Mouse (Mus musculus) MEL-GATA-1-ER (cell line): Measurements from ENCODE around the gene Ppp1r9b.

Experiments
- DNase-seq: peaks from one replicate; pipeline ENCODE4 v3.0.0-alpha.2; 2012; ENCODE audit warnings: low read depth; ENCODE audit errors: extremely low read depth

Gene Ppp1r9b

DNA sequence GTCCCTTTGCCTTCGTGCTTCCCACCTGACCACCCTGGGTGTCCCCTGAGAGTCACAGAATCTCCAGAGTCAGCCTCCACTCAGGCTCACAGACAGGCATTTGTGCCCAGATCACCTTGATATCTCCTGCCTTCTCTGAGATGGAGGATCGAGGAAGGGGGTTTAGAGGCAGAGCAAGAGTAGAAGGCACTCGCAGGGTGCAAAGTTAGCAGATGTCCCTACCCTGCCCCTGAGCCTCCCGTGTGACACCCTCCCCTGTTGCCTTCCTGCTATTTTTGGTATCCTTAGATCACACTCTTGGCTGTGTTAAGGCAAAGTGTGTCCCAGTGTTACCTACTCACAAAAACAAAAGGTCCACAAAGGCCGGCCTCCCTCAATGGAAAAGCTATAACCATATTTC lies 14.6 kb upstream of the Ppp1r9b start, which contains the start of gene Sgca:
Gene Sgca, minus strand, starts transcription at position 129 of the 400 bp plus-strand sequence.
- no peak for DNase-seq

DNA sequence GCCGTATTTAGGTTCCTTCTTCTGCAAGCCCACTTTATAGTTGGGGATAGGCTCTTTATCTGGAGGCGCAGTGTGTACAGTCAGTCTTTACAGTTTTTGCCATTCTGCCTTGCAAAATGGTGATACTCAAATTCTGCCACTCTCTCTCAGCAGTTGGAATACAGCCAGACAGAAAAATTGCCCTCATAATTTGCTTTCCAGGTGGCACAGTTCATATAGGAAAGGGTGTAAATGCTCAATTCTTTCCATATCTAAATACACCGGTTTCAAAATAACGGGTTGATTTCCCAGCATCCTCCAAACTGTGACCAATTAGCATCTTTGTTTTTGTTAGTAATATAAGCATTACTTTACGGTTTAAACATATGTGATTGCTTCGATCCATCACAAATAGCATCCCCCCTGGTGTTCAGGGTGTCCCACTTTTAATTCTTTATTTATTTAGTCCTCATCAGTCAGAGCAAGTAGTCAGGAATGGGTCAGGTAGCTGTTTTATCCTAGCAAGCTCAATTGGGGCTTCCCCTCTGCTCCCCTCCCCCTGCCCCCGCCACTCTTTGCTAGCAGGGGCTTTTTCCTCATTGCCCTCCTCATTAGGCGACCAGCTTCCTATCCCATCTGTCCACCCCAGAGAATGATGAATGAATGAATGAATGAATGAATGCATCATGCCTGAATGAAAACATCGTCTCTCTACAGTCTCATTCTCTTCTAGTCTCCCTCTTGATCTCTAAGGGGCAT lies 12.5 kb upstream of the Ppp1r9b start:
- no peak for DNase-seq

DNA sequence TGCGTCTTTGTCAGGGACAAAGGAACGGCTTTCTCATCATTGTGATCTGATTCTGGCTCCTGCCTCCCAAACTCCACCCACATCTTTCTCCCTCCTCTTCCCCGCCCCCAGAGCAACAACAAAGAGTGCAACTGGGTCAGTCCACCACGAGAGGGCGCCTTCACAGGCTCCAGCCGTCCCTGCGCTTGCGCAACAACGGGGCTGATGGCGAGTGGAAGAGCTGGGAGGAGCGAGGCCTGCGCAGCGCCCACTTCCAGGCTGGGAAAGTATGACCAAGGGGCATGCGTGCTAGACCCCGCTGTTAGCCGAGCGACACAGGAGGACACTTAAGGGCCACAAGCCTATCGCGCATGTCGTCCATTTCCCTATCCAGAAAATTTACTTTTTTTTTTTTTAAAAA lies 11.9 kb upstream of the Ppp1r9b start:
- DNase-seq, result peak; percentile 80

DNA sequence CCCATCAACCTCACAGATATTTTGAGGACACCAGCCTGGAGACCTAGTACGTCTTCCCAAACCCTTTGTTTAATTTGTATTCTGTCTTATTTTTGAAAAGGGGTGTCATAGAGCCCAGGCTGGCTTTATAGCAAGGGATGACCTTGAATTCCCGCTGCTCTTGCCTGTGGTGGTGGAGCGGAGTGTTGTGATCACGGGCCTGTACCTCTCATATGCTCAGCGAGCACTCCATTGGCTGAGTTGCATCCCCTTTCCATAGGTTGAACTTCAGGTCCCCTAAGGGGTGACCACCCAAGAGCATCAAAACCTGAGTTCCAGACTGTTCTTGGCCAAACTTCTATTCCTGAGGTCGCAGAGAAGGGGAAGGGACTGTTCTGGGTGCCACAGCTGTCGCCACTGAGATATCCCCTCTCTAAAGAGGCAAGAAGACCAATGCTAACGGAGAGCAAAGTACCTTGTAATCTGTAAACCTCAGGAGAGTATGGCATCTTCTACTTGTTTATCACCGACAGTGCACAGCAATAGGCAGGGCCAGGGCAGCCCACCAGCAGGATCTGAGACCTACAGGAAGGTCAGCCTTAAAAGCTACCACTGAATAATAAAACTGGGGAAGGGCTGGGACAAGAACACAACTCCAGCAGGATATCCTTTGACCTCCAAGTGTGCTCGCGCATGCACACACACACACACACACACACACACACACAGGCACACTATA lies 11.2 kb upstream of the Ppp1r9b start:
- no peak for DNase-seq

DNA sequence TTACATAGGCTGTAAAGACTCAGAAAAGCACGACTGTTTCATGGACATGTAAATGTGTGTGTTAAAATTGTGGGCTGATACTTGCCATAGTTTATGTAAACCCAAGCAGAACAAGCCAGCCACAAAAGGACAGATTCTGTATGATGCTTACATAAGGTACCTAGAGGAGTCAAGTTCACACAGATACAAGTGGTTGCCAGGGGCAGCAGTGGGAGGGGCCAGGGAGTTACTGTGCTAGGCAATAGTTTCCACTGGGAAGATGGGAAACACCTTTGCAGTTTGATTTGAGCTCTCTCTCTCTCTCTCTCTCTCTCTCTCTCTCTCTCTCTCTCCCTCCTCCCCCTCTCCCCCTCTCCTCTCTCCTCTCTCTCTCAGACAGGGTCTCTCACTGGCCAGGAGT lies 5.7 kb upstream of the Ppp1r9b start:
- DNase-seq, result no peak

DNA sequence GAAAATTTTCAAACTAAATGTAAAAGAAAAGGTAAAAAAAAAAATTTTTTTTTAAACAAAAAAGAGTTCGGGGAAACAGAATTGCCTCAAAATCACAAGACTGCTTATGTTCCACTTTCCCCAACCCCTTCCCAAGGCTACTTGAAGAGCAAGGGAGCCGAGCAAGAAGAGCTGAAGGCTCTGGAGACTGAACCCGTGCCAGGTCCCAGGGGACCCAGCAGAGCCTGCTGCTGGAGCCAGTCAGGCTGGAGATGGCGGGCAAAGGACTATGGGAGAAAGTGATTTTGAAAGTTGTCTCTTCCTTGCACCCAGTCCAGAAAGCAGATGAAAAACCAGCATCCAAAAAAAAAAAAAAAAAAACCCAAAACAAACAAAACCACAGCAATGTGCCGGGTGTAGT lies 5.0 kb upstream of the Ppp1r9b start:
- DNase-seq, result no peak

DNA sequence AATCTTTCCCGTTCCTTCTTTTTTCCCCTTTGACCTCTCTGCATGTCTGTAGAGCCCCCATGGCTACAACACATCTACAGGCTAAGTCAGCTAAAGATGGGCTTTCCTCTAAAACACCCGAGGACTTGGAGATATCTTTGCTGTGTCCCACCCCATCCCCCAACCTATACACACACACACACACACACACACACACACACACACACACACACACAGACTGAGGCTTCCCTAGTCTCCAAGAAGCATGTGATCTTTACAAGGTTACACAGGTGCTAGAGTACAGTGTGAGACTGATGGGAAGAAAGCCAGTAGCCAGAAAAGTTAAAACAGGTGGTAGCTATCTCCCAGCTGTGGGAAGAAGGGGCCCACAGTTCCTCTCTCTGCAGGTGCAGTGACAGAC lies 4.4 kb upstream of the Ppp1r9b start:
- no peak for DNase-seq

DNA sequence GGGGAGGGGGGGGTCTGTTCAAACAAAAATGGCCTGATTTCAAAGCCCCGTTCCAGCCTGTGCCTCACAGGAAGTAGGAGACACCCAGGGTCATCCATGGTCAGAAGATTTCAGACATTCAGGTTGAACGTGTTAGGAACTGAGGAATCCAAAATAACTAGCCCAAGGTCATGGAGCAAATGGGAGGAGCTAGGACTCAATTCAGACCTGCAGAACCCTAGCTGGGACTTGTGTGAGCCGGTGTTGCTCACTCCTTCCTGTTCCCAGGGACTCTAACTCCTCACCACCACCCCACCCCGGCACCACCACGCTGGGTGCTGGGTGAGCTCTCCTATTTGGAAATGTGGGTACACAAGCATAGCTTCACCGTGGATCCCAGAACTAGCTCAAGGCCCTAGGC lies 3.5 kb upstream of the Ppp1r9b start:
- no peak for DNase-seq

DNA sequence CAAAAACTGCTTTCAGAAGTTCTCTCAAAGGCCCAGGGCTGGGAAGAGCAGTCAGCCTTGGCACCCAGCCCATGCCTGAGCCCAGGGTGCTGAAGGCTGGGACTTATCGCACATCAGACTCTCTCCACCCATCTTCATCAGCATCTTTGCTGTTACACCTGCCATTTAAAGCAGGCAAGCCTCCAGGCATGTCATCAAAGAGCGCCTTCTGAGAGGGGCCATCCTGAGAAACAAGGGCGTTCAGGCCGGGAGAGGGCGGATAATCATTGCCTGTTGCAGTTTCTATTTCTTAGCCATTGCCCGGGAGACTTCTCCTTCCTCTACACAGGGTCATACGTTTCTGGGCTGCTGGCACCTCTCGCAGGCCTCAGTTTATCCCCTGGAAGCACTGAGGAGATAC lies 3.0 kb upstream of the Ppp1r9b start:
- no peak for DNase-seq

DNA sequence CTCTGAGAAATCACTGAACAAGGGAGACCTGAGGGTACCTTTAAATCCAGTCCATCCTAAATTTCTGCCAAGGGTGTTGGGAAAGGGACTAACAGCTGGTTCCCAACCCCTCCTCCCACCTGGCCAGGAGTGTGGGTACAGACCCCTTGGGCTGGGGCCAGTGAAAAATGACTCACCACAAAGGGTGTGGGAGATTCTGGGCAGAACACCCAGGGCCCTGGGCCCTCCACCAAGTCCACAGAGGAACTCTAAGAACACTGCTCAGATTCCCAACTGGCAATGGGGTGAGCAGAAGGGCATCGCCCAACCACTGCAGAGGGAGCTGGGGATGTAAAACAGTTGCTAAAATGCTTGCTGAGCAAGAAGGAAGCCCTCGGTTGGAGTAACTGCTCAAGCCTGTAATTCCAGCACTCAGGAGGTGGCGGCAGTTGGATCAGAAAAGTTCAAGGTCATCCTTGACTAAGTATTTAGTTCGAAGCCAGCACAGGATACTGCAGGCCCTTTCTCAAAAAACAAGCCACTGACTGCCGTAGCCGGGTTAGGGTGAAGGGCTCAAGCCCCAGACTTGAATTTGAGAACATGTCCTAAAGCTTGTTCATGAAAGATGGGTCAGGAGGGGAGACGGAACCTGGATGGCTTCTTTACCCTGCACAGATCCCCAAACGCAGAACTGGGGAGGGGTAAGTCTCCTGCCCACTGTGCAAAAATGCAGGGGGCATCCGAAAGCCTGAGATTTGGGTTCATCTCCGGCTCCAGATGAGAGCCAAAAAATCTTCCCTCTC lies 1.9 kb upstream of the Ppp1r9b start:
- DNase-seq, result no peak

DNA sequence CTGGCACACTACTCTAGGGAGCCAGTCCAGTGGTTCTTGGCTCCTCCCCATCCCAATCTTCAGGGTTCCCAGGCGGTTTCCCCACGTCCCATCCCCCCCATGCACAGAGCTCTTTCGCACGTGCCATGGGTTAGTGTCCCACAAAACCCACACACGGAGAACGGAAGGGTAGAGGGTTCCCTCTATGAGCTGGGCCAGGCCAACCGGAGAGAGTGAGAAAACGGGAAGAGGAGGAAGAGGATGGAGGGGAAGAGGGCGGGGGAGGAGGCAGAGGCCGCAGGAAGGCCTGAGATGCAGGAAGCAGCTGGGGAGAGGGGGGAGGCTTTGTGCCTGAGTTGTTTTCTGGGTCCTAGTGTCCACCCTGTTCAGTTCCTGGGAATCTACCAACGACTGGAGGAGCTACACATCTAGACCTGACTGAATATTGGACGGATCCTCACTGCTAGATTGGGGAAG lies 1.2 kb upstream of the Ppp1r9b start:
- DNase-seq, result peak; percentile 92

DNA sequence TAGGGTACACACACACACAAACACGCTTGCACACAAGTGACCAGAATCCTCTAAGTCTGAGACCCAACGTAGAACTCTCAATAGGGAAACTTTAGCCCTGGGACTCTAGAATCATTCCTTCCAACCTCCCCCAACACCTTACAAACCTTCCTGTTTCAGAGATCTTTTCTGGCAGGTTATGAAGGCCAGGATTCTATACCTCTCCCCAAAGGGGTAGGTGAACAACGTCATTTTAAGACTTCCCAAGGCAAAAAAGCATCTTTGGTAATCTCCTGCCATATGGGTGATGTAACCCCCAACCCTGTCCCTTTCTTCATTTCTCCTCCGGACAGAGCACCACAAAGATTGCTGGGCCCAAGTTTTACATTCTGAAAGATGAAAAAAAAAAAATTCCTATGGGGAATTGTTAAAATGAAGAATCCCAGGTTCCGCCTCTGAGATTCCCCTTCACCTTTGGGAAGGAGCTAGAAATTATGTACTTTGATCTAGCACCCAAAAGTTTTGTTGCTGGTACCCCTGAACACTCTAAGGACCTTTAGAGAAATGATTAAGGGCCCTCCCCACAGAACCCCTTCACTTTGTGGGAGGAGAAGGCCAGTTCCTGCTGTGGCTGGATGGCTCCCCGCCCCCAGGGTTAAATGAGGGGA lies 610 bp upstream of the Ppp1r9b start:
- DNase-seq, result no peak

DNA sequence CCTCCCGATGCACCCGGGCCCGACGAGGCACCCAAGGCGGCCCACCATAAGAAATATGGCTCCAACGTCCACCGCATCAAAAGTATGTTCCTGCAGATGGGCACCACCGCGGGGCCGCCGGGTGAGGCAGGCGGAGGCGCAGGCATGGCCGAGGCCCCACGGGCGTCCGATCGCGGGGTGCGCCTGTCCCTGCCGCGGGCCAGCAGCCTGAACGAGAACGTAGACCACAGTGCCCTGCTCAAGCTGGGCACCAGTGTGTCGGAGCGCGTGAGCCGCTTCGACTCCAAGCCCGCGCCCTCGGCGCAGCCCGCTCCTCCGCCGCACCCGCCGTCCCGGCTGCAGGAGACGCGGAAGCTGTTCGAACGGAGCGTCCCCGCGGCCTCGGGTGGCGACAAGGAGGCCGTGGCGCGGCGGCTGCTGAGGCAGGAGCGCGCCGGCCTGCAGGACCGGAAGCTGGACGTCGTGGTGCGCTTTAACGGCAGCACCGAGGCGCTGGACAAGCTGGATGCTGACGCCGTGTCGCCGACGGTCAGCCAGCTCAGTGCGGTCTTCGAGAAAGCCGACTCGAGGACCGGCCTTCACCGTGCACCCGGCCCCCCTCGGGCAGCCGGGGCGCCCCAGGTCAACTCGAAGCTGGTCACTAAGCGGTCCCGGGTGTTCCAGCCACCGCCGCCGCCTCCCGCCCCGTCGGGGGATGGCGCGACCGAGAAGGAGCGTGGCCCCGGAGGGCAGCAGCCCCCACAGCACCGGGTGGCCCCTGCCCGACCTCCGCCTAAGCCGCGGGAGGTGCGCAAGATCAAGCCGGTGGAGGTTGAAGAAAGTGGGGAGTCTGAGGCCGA lies 1.0 kb downstream of the Ppp1r9b start:
- DNase-seq, result no peak

DNA sequence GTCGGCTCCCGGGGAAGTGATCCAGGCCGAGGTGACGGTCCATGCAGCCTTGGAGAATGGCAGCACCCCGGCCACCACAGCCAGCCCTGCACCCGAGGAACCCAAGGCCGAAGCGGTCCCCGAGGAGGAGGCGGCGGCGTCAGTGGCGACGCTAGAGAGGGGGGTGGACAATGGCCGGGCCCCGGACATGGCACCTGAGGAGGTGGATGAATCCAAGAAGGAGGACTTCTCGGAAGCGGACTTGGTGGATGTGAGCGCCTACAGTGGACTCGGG lies 1.6 kb downstream of the Ppp1r9b start:
- no peak for DNase-seq

DNA sequence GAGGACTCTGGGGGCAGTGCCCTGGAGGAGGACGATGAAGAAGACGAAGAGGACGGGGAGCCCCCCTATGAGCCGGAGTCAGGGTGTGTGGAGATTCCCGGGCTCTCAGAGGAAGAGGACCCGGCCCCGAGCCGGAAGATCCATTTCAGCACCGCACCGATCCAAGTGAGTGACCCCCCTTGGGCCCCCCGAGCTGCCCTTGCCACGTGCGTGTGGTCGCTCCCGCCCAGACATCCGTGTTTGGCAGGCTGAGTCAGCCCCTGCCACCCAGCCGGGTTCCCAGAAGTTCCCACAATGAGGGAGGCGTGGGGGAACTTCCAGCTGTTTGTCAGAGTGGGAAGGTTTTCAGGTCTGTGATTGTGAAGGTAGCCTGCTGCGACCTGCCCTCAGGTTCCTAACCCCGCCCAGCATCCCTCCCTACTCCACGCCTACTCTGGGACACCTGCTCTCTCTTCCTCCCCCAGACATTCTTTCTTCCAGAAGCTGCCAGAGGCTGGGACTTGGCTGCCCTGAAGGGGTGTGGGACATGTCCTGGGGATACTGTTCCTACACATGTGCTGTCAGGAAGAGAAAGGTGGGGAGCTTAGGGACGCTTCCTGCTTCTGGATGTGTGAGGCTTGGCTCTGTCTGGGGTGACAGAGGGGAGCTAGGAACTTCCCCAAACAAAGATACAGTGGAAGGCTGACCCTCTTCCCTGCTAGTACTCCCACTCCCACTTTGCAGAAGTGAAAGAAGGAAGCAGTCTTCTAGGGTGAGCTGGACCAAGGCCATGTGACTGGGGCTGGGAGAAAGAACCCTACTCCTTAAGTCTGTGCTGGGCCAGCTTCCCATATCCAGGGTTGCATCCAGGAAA lies 2.1 kb downstream of the Ppp1r9b start:
- peak; percentile 71 for DNase-seq

DNA sequence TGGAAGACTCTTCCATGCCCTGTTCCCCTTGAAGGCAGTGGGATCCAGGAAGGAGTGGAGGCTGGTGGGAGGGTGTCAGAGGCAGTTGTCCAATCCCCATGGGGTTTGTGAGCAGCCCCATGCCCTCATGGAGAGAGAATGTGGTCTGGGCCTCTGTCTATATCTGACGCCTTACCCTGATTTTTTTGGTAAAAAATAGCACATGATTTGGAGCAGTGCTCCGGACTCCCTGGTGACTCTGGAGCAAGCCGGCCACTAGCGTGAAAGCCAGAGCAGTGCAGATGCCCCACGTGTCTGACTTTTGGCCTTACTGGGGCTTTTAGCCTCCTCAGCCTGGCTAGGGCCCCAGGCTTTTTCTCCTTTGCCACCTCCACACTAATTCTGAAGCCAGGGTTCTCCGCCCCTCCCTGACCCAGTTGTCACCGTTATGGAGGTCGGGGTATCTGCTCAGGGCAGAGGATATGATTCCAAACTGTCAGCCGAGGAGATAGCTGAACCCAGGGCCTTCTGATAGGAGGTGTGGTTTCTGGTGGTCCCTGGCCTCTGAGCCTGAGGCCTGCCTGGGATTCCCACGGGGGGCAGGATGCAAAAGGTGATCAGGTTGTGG lies 3.5 kb downstream of the Ppp1r9b start:
- DNase-seq, result no peak

DNA sequence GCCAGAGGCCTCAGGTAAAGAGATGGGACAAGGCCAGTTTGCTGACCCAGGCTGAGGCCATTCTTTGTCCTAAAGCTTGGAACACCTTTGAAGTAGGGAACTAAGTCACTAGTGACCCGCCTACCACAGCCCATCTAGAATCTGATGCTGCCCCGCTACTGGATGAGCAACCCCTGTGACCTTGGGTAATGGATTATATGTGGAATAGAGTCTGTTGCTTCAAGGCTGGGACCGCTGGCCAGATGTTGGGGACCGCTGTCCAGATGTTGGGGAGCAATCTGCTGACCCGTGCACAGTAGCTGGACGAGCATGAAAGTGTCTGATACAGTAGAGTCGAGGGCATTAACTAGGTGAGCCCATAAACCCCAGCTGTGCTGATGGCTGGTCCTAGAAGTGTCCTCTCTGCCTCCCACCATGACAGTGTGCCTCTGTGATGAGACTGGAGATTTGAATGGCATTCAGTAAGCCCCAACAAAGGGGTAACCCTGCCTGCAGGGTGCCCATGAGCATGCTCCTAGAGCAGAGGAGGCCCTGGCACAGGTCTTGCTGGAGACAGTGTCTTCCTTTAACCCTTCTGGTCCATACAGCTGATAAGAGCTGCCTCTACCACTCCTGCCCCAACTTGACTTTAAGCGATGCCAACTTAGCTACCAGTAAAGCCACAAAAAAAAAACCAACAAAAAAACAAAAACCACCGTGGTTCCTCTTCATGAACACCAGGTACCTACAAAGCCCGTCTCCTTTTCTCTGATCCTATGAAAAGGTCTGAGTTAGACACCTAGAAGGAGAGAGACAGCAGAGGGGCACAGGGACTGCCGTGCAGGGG lies 4.3 kb downstream of the Ppp1r9b start:
- DNase-seq, result no peak

DNA sequence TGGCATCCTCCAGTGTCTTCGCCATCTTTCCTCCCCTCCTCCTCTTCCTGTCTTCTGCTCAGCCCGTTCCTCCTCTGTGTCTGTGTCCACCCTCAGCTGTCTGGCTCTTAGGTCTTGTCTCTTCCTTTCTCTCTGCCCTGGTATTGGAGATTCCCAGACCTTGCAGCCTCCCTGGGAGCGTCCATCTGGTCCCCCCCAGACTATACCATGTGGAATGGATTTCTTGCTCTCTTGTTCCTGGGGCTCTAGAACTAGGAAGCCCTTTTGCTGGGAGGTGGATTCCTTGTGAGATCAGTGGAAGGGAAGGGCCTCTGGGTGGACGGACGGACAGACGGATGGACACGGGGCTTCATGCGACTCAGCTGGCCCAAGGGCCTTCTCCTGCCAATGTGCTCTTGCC lies 5.3 kb downstream of the Ppp1r9b start:
- DNase-seq, result no peak

DNA sequence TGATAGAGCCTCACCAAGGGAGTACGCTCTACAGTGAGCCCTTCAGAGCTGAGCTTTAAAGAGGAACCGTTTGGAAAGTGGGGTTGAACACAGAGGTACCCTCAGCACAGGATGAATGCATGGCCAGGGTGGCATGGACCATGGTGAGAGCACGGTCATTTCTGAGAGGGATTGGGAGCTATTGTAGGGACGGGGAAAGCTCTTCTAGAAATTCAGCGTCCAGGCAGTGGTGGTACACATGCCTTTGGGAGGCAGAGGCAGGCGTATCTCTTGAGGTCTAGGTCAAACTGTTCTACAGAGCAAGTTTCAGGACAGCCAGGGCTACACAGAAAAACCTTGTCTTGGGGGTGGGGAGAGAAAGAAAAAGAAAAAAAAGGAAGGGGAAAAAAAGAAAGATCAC lies 6.1 kb downstream of the Ppp1r9b start:
- no peak for DNase-seq
